ENCODE assay signal across 13 mouse cellular contexts in the genomic region with DNA sequence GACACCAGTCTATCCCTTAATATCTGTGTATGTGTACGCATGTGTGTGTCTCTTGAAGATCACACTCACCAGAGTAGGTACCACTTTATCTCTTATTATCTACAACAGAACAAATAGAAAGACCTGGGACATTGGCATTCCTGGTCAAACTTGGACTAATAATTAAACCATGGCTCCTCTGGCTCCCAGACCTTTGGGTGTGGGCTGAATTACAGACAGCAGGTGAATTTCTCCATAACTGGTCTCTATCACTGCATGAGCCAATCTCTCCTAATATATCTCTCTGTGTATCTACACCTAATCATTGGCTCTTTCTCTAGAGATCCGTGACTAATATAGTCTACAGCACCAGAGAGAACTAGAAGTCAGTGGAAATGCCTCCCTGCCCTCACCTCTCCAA.
"Had no signal": no experiment of that assay in that cellular context is flagged by ENCODE, and none has a peak within 500 bp of the region (broad histone marks: within the 10 kb centered on the region; RNA-seq: fewer than 3 reads in every experiment).

No protein-coding gene starts in this region.

- H3K4me3 ChIP-seq: hindbrain, embryonic 15.5 days; layer of hippocampus, adult 2 months; limb, embryonic 12.5 days; midbrain, embryonic 12.5 days; neural tube, embryonic 13.5 days had no signal

- H3K27ac ChIP-seq: hindbrain, embryonic 15.5 days; limb, embryonic 12.5 days; liver, embryonic 14.5 days; midbrain, embryonic 12.5 days; neural tube, embryonic 13.5 days had no signal

- H3K27me3 ChIP-seq: hindbrain, embryonic 15.5 days; limb, embryonic 12.5 days; midbrain, embryonic 12.5 days; neural tube, embryonic 13.5 days had no signal

- H3K4me1 ChIP-seq: hindbrain, embryonic 15.5 days; limb, embryonic 12.5 days; midbrain, embryonic 12.5 days; neural tube, embryonic 13.5 days had no signal

- H3K9ac ChIP-seq: hindbrain, embryonic 15.5 days; limb, embryonic 12.5 days; liver, embryonic 14.5 days; midbrain, embryonic 12.5 days; neural tube, embryonic 13.5 days had no signal

- H3K9me3 ChIP-seq: hindbrain, embryonic 15.5 days; limb, embryonic 12.5 days; midbrain, embryonic 12.5 days; neural tube, embryonic 13.5 days had no signal

- DNase-seq: kidney, adult 9 months; kidney, postnatal 10 days; kidney, postnatal 4 days; right cerebral cortex, postnatal 14 days; thymus, adult 2 months had no signal

- ATAC-seq: inflammation-experienced regulatory T-cells, adult 6 months; midbrain, embryonic 16.5 days had no signal

- H3K36me3 ChIP-seq: hindbrain, embryonic 15.5 days; limb, embryonic 12.5 days; midbrain, embryonic 12.5 days; neural tube, embryonic 13.5 days had no signal

- H3K4me2 ChIP-seq: hindbrain, embryonic 15.5 days; limb, embryonic 12.5 days; midbrain, embryonic 12.5 days; neural tube, embryonic 13.5 days had no signal
